Mouse (Mus musculus): ENCODE measurements around the gene Barhl2.

Gene Barhl2

DNA sequence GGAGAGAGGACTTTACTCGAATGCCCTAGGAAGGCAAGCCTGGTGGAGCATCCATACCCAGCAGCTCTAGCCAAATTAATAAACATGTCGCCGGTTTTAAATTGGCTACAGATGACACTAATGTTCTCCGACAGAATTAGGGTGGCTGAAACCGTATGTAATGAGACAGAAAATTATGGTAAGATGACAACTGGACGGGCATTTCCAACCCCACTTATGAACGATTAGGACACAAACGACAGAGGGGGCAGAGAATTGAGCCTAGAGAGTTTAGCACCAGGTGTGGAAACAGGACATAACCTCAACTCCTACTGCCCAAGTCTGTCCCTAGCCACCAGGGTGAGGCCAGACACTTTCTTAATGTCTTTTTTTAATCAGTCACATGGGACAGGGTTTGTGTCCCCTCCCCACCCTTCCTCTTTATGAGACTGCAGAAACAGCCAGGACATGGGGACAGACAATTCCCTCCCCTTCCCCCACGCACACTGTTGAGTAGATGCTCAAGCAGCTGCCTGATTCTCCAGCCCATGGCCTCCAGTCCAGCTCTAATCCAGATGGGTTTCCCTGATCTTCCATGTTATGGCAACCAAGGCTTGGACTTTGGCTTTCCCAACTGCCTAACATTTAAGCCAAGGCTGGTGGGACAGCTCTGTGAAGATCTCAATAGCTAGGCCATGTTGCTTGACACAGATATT lies 3.4 kb downstream of the Barhl2 start:
- no peak for DNase-seq

DNA sequence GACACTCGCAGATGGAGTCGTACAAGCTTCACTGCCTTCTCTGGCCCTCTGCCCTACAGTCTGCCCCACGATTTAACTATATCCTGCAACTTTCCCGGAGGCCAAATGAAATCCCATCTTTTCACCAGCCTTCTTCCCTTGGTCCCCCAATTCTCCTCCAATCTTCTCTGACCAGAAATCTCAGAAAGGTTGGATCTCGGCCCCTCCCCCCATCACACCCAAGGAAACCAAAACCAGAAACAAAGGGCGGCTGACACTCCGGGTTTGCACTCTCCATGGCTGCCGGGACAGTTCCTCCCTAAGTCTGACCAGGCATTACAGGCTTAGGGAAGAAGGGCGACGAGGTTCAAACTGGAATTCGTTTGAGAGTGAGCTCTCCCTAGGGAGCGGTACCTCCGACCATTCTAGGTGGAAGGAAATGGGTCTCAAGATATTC lies 4.1 kb downstream of the Barhl2 start:
- DNase-seq = no peak

DNA sequence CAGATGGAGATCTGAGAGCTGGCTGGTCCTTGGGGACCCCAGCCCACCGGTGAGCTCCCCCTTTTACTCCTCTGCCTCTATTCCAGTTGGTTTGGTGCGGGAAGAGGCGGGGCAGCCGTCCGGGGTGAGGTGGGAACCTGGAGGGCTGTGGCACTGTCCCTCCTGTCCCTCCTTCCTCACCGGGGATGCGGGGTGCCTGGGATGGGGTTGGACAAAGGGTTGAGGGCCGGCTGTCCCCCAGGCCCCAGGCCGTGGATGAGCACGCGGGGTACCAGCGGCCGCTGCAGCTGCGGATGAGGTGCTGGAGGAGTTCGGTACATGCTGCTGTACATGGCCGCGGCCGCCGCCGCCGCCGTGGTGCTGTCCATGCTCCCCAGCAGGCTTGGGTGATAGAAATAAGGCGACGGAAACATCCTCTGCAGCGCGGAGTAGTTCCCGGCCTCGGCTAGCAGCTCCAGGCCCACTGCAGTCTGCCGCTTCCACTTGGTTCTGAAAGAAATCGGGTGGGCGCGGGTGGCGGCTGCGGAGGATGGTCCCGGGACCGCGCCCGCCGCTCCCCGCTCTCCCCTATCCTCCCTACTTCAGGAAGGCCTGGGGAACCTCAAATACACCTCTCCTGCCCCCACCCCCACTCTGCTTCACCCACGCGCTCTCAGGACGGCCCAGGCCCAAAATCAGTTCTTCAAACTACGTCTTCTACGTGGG lies 4.6 kb downstream of the Barhl2 start:
- no peak for DNase-seq

- DNase-seq = no peak
Measured at GRCm38 (mm10) chr5:106452686-106453085, 5.3 kb downstream of the Barhl2 start.

DNA sequence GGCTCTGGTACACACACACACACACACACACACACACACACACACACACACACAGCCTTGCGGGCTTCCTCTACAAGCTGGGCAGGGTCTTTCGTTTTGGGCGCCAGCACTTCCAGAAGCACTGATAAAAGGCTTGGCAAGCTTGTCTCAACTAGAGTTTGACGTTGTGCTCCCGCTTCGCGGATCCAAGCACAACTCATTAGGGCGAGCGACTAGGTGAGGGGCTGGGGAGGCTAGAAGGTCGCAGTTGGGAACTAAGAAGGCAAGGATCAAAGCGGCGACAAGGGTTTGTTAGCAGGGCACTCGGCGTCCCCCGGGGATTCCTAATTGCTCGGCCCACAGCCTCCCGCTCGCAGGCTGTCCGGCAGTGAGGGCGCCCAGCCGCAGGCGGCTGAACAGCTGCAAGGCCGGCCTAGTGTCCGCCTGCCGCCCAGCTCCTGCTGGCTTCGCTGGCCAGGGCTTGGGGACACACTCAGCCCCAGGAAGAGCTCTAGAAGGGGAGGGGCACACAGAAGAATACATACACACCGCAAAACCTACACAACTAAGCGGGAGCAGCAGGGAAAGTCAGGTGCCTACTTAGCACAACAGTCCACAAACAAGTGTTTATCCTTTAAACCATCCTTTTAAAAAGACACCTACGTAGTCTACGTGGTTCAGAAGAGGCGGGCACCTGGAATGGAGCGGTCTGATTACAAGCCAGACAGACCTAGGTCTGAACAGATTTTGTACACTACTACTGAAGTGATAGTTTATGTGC lies 6.1 kb downstream of the Barhl2 start:
- no peak for DNase-seq

- DNase-seq = no peak
Measured at GRCm38 (mm10) chr5:106450426-106451160, 7.4 kb downstream of the Barhl2 start.

DNA sequence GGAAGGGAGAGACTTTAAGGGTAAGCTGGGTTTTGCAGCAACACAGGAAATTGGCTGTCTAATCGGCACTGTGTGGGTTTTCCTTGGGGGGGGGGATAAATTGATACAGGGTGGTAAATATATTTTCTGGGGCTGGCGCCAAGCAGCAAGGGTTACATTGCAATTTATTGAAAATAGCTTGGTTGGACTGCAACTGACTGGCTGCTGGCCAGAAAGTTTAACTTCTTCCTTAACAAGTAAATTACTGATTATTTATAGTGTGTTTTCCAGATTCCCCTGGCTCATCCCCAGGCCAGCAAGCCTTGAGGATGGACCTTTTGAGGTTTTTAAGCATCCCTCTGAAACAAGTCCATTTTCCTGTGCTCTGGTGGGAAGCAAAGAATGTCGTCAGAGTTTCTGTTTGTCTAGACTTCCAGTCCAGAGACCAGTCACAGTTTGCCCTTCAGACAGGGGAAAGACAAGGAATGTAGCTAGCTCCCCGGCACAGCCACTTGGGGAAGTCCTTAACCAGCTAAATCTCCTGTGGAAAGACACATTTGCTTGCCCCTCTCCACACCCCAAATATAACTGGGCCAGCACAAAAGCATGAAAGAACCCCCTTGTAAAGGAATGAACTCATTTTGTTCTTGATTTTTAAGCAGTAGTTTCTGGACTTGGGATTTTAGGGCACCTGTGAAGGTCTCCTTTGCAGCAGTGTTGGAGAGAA lies 8.1 kb downstream of the Barhl2 start:
- DNase-seq = no peak

GRCm38 (mm10) chr5:106448798-106449125 lies 9.2 kb downstream of the Barhl2 start:
- no peak for DNase-seq

GRCm38 (mm10) chr5:106447951-106448797 lies 9.8 kb downstream of the Barhl2 start:
- no peak for DNase-seq

DNA sequence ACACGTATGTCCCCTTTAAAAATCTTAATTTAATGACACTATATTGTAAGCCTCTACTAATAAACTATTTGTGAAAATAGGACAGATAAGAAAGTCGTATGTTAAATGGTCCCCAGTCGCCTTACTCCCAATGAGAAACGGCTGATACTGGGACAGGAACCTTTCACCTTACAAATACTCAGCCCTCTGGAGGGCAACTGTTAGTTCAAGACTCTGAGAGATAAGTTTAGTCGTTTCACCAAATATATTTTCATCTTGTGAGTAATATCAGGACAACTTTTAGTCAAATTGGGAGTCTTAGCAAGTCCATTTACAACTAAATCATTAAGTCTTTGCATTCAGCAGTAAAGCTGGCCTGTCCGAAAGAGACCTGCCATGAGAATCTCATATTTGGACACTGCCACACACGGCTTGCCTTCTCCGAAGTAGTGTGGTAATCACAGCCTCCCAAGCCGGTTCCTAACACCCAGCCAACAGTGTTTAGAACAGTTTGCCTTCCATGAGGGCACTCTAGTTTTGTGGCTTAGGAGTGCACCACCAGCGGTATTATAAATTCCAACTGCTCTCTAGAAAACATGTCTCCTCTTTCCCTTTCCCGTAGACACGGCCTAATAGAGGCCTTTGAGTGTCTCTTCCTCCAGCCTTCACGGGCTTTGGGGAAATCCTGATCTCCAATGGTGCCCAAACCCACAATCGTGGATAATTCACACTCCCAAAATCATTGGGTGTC lies 10.7 kb downstream of the Barhl2 start:
- DNase-seq = no peak

- DNase-seq = no peak
Measured at GRCm38 (mm10) chr5:106446593-106446992, 11.4 kb downstream of the Barhl2 start.

DNA sequence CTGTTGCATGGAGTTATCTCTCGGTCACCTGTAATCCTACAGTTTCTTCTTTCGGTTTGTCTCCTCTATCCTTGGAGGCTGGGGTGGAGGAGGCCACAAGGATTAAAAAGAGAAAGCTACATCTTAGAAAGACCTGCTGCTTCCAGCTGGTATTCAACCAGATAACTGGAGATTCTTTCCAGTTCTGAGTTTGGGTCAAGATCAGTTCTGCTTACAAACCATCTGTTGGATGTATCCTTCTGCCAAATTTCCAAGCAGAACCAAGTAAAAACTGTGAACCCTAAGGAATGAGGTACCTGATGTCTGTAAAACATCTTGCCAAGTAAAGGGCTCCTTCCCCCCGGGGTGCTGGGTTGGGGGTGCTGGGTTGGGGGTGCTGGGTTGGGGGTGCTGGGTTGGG lies 12.3 kb downstream of the Barhl2 start:
- no peak for DNase-seq

GRCm38 (mm10) chr5:106438916-106439315 lies 19.1 kb downstream of the Barhl2 start:
- DNase-seq = no peak

GRCm38 (mm10) chr5:106426069-106426468 lies 31.9 kb downstream of the Barhl2 start:
- no peak for DNase-seq

DNA sequence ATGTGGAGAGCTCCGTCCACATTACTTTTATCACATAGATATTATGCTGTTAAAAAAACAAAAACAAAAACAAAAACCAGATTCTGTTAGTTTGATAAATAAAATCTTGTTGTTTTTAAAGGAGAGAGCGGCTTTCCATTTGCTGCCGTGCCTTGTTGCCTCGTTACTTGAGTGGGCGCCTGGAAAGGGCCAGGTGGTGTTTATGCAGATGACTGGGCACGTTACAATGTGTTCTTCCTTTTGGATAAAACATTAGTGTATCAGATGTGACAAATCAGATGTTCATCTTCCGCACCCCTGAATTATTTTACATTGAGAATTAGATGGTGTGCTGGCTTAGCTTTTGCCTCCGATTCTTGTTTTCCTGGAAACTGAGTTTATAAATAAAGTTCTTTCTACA lies 37.1 kb downstream of the Barhl2 start:
- no peak for DNase-seq

DNA sequence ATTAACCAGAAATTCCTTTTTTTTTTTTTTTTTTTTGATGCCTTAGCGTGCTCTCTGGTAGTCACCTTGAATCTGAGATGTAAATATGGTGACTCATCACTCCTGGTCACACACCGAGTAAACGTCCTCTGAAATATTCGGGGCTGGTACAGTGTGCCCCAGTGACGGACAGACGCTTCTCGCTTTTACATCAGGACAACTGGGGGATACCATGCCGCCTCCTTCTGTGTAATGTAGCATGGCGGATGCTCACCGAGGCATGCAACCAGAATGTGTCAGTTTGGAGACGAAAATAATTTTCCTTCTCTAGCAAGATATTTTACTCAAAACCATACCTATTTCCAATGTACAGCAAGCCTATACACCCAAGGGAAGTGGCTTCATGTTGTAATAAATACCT lies 37.6 kb downstream of the Barhl2 start:
- DNase-seq = no peak

GRCm38 (mm10) chr5:106417210-106417609 lies 40.8 kb downstream of the Barhl2 start:
- DNase-seq = no peak

- DNase-seq = no peak
Measured at GRCm38 (mm10) chr5:106416550-106416949, 41.4 kb downstream of the Barhl2 start.

- no peak for DNase-seq
Measured at GRCm38 (mm10) chr5:106415734-106416133, 42.2 kb downstream of the Barhl2 start.

- no peak for DNase-seq
Measured at GRCm38 (mm10) chr5:106402761-106403160, 55.2 kb downstream of the Barhl2 start.
